Mouse (Mus musculus): ENCODE measurements around the gene Acaa1a.

The Acaa1a gene

GRCm38 (mm10) chr9:119339558-119340211, at the start of gene Acaa1a:
Gene Acaa1a (plus strand): TSS chr9:119339676.
- peak; percentile 50 for DNase-seq (ENCODE audit: low read depth, low spot score)

GRCm38 (mm10) chr9:119290791-119291190, 48.7 kb upstream of the Acaa1a start:
- DNase-seq (ENCODE audit: low read depth, low spot score), result no peak

GRCm38 (mm10) chr9:119297696-119298095, 41.8 kb upstream of the Acaa1a start:
- DNase-seq (ENCODE audit: low read depth, low spot score), result no peak

GRCm38 (mm10) chr9:119298563-119298962, 40.9 kb upstream of the Acaa1a start:
- no peak for DNase-seq (ENCODE audit: low read depth, low spot score)

GRCm38 (mm10) chr9:119305863-119306262, 33.6 kb upstream of the Acaa1a start:
- no peak for DNase-seq (ENCODE audit: low read depth, low spot score)

- no peak for DNase-seq (ENCODE audit: low read depth, low spot score)
These were observed 30.4 kb upstream of the Acaa1a start for GRCm38 (mm10) chr9:119309067-119309466.

GRCm38 (mm10) chr9:119313096-119313495, 26.4 kb upstream of the Acaa1a start:
- no peak for DNase-seq (ENCODE audit: low read depth, low spot score)

- no peak for DNase-seq (ENCODE audit: low read depth, low spot score)
These were observed 20.6 kb upstream of the Acaa1a start for GRCm38 (mm10) chr9:119318891-119319290.

GRCm38 (mm10) chr9:119320446-119320845, 19.0 kb upstream of the Acaa1a start:
- no peak for DNase-seq (ENCODE audit: low read depth, low spot score)

GRCm38 (mm10) chr9:119320946-119321345, 18.5 kb upstream of the Acaa1a start:
- DNase-seq (ENCODE audit: low read depth, low spot score), result no peak

- peak; percentile 26 for DNase-seq (ENCODE audit: low read depth, low spot score)
These were observed 17.9 kb upstream of the Acaa1a start for GRCm38 (mm10) chr9:119321392-119322229.

- DNase-seq (ENCODE audit: low read depth, low spot score), result peak; percentile 98
These were observed 16.9 kb upstream of the Acaa1a start, which contains the start of gene Oxsr1 for GRCm38 (mm10) chr9:119322289-119323259. Gene Oxsr1 (minus strand): TSS chr9:119322427.

GRCm38 (mm10) chr9:119323260-119323645, 16.2 kb upstream of the Acaa1a start:
- DNase-seq (ENCODE audit: low read depth, low spot score), result no peak

- DNase-seq (ENCODE audit: low read depth, low spot score), result no peak
These were observed 15.3 kb upstream of the Acaa1a start for GRCm38 (mm10) chr9:119324130-119324529.

GRCm38 (mm10) chr9:119328488-119328887, 11.0 kb upstream of the Acaa1a start:
- DNase-seq (ENCODE audit: low read depth, low spot score), result no peak

- DNase-seq (ENCODE audit: low read depth, low spot score), result no peak
These were observed 9.1 kb upstream of the Acaa1a start for GRCm38 (mm10) chr9:119330186-119330963.

- no peak for DNase-seq (ENCODE audit: low read depth, low spot score)
These were observed 5.2 kb upstream of the Acaa1a start for GRCm38 (mm10) chr9:119334324-119334723.

- DNase-seq (ENCODE audit: low read depth, low spot score), result no peak
These were observed 4.6 kb upstream of the Acaa1a start for GRCm38 (mm10) chr9:119334834-119335233.

GRCm38 (mm10) chr9:119335571-119335970, 3.9 kb upstream of the Acaa1a start:
- no peak for DNase-seq (ENCODE audit: low read depth, low spot score)

GRCm38 (mm10) chr9:119337842-119338241, 1.6 kb upstream of the Acaa1a start:
- DNase-seq (ENCODE audit: low read depth, low spot score), result no peak

GRCm38 (mm10) chr9:119338350-119338749, 1.1 kb upstream of the Acaa1a start:
- DNase-seq (ENCODE audit: low read depth, low spot score), result no peak
